Mouse (Mus musculus) heart, postnatal 25 days (tissue): Measurements from ENCODE around the gene Sema4b. TPM values are rescaled to one million over a fixed set of nuclear protein-coding genes. Genes with fewer than 3 reads are reported as not detected.

Source experiments
- DNase-seq: peaks from one replicate; pipeline ENCODE4 v3.0.0; 2022; ENCODE audit warnings: low spot score
- intact Hi-C: fragments of 180-260 bp; cut with DNase I; formaldehyde crosslinking; loops from one replicate; pipeline ENCODE4 v1.15.1; 2025
- total RNA-seq, 2 experiments: library from RNA; stranded (reverse); gene quantifications; 2 replicates each; pipeline ENCODE4 v1.2.3; 2021

Gene Sema4b
- total RNA-seq, 2 experiments from 2014 or later: 11.0 to 12.7 TPM

GRCm38 (mm10) chr7:80246148-80246721 is 59.6 kb downstream of the Sema4b start, which contains the start of gene Ttll13:
Gene Ttll13, plus strand, starts transcription at chr7:80246376.
- intact Hi-C loops: no loop called here
- DNase-seq: peak; percentile 94

DNA sequence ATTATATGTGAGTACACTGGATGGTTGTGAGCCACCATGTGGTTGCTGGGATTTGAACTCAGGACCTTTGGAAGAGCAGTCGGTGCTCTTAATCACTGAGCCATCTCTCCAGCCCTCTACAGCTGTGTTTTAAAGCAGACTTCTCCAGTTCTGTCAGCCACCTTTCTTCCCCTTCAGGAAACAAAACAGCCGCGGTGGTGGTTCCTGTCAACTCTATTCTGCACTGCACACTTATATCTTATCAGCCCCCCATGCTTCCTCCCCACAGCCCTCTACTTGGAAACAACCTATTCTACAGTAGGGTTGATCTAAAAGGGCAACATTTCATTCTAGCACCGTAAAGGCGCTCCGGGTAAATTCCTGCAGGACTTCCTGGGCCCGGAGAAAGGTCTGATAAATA is 60.2 kb downstream of the Sema4b start:
- DNase-seq: no peak
- intact Hi-C loops: no loop called here

DNA sequence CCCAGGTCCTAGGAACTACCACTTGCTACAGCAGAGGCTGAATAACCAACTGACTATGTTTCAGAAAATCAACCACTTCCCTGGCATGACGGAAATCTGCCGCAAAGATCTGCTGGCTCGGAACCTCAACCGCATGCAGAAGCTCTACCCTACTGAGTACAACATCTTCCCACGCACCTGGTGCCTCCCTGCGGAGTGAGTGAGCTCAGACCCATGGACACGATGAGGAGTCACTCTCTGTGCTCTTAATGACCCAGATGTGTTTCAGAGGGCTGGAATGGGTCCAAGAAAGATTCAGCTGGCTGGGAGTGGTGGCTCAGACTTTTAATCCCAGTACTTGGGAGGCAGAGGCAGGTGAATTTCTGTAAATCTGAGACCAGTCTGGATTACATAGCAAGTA is 65.8 kb downstream of the Sema4b start:
- intact Hi-C loops: no loop called here
- DNase-seq: no peak

- no peak for DNase-seq
- intact Hi-C loops: no loop called here
Observed at GRCm38 (mm10) chr7:80252886-80253285, 66.2 kb downstream of the Sema4b start.

GRCm38 (mm10) chr7:80255981-80256380 is 69.3 kb downstream of the Sema4b start:
- intact Hi-C loops: no loop called here
- DNase-seq: no peak

DNA sequence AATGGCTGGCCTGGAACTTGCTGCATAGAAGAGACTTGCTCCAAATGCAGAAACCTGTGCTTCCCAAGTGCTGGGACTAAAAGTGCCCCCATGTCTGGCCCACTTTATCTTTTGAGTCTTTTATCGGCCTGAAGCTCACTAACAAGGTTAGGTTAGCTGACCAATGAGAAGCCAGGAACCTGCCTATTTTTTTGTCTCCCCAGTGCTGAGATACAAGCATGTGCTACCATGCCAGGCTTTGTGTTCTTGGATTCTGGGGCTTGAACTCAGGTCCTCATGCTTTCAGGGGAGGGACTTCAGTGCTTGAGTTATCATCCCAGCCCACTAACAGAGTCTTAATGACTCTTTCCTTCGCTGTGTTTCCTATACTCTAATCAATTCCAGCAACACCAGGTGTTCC is 71.1 kb downstream of the Sema4b start:
- intact Hi-C loops: no loop called here
- no peak for DNase-seq

GRCm38 (mm10) chr7:80260625-80261371 is 74.2 kb downstream of the Sema4b start, which contains the start of gene Ngrn:
Gene Ngrn, plus strand, starts transcription at chr7:80261215.
- intact Hi-C loops: no loop called here
- DNase-seq: peak; percentile 76

DNA sequence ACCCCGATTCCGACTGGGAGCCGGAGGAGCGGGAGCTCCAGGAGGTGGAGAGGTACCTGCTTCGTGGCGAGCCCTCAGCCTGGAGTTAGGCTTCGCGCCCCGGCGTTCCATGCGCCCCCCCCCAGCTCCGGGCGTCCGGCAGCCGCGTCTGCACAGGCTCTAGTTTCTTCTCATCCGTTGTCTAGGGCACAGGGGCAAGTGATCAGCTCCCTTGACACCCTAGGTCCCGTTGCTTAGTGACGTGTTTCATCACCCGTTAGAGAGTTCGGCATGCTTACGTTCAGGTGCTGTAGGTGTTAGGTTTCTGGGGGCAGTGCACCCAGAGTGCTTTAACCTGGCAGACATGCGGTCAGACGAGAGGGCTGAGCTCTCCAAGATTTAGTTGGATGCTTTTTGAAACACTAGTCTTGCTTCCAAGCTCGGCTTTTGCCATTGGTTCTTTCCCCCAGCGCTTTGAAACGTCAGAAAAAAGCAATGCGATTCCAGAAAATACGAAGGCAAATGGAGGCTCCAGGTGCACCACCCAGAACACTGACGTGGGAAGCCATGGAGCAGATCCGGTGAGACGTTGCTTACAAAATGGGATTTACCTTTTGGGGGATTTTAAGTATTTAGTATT is 74.8 kb downstream of the Sema4b start:
- intact Hi-C loops: no loop called here
- DNase-seq: no peak

- no peak for DNase-seq
- intact Hi-C loops: no loop called here
Observed at GRCm38 (mm10) chr7:80264606-80265005, 78.0 kb downstream of the Sema4b start.

DNA sequence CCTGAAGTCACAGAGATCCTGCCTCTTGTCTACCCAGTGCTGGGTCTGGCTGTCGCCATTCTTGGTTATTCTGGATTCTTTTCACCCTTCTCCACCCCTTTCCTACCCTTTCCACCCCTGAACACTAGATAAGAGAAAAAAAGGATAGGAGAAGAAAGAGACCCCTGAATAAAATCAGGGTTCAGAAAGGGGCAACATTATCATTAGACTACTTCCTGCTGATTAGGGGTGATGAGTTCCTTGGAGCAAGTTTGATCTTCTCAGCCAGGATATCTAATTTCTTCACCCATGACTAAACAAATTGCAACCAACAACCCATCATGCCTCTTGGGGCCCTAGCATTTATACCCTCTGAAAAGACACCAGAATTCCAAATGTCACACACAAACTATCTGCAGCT is 81.1 kb downstream of the Sema4b start:
- intact Hi-C loops: no loop called here
- no peak for DNase-seq

DNA sequence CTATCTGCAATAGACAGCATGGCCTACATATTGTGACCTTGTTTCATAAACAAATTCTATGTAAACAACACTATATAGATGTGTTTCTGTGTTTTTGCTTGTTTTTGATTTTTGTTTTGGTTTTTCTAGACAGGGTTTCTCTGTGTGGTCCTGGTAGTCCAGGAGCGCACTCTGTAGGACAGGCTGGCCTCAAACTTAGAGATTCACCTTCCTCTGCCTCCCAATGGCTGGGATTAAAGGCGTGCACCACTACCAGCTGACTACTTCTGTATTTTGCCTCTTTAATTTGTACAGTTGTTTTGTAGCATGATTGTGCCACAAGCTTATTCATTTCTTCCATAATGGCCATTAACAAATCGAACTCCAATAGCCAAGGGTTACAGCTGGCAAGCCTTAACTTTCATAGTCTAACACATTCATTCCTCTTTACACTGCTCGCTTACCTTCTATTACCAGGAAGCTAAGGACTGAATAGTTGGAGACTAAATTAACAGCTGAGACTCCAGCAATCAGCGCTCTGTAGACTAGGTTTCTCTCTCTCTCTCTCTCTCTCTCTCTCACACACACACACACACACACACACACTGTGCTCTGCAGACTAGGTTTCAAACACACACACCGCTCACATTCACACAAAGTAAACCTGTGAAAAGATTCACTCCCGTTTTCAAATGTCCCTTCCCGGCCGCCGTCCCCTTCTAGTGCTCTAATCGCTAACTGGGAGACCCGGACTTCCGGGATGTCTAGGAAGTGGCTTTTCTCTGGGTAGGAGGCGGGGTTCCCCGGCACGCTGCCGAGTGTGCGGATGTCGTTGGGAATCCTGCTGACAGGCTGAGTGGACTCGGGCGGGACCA is 82.5 kb downstream of the Sema4b start, which contains the start of gene Vps33b:
Gene Vps33b (plus strand): TSS at position 753 of the 854 bp plus-strand sequence.
- DNase-seq: peak; percentile 89
- intact Hi-C loops: no loop called here

DNA sequence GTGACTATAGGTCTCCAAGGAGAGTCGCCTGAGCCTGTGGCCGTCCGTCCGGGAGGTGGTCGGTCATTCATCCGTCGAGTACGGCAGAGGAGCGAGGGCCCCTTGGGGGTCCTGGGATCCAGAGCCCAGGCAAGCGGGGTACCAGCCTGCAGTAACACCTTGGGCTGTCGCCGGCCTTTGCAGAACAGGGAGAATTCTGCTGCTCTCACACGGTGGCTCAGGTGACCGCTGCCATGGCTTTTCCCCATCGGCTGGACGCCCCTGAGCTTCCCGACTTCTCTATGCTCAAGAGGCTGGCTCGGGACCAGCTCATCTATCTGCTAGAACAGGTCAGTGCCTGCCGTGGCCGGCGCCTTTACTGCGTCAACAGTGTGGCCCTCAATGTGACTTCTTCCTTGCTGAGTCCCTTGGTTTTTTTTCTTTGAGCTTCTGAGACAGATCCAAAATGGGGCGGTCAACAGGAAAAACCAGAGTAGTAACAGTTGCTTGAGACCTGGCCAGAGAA is 83.2 kb downstream of the Sema4b start:
- intact Hi-C loops: no loop called here
- no peak for DNase-seq

GRCm38 (mm10) chr7:80273456-80273855 is 86.8 kb downstream of the Sema4b start:
- intact Hi-C loops: no loop called here
- DNase-seq: no peak

Other genes with a start within 250 kb of the Sema4b start
- 10 to 100 TPM; 27.7 to 29.9 TPM for gene Zfp710, start 162.0 kb upstream of the Sema4b start, total RNA-seq
- 1,000 to 10,000 TPM; 1,585 to 1,668 TPM for gene Idh2, start 71.4 kb upstream of the Sema4b start, total RNA-seq
- 10 to 100 TPM; 14.1 to 18.0 TPM for gene Cib1, start 46.0 kb downstream of the Sema4b start, total RNA-seq
- gene Gdpgp1, start 46.0 kb downstream of the Sema4b start, total RNA-seq: 1 to 10 TPM; 1.4 to 1.8 TPM
- under 1 TPM; 0.28 to 0.52 TPM for gene Ttll13, start 59.5 kb downstream of the Sema4b start, total RNA-seq
- gene Ngrn, start 74.4 kb downstream of the Sema4b start, total RNA-seq: 10 to 100 TPM; 25.1 to 27.1 TPM
- 1 to 10 TPM; 5.8 to 6.1 TPM for gene Vps33b, start 82.8 kb downstream of the Sema4b start, total RNA-seq
- 1 to 10 TPM; 2.9 to 3.7 TPM for gene Prc1, start 107.6 kb downstream of the Sema4b start, total RNA-seq
- gene Rccd1, start 137.6 kb downstream of the Sema4b start, total RNA-seq: 1 to 10 TPM; 6.1 to 6.7 TPM
- gene Unc45a, start 154.2 kb downstream of the Sema4b start, total RNA-seq: 10 to 100 TPM; 13.5 to 15.8 TPM
- 10 to 100 TPM; 35.2 to 38.9 TPM for gene Hddc3, start 156.3 kb downstream of the Sema4b start, total RNA-seq
- 10 to 100 TPM; 67.2 to 67.5 TPM for gene Man2a2, start 184.5 kb downstream of the Sema4b start, total RNA-seq
- 10 to 100 TPM; 11.9 to 13.6 TPM for gene Fes, start 201.1 kb downstream of the Sema4b start, total RNA-seq
- gene Furin, start 218.6 kb downstream of the Sema4b start, total RNA-seq: 100 to 1,000 TPM; 106 to 118 TPM